Comparison of ENCODE assay signal across 21 mouse cellular contexts in the genomic region with DNA sequence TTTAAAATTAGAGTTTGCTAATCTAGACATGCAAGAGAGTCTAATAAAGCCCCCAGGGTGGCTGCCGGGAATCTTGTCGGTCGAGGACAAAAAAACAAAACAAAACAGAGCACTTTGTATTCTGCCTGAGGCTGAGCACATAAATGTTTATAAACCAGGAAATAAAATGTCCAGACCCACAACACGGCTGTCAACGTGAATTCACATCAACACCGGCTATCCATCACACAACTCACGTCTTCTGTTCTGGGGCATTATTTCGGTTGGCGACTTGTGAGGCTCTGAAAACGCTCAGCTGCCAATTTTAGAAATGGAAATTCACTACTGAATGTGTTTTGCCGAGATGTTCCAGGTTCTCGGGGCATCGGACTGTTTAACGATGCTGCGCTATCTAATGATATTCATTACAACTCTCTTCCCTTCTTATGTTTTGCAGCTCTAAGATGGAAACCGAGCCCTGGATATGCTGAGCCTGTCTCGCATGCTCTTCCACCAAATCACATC.
A peak's percentile ranks its signal among the peaks of the same experiment; 100 is the strongest.
DNase-seq lines count a peak whose midpoint lies in the region; ATAC-seq and TF ChIP-seq lines count a peak whose summit lies in the region.
"Had no signal": no experiment of that assay in that cellular context is flagged by ENCODE, and none has a peak within 500 bp of the region (broad histone marks: within the 10 kb centered on the region; RNA-seq: fewer than 3 reads in every experiment).

No protein-coding gene starts in this region.

- no peak overlapping the region for H3K9ac ChIP-seq in forebrain, embryonic 12.5 days
- no peak overlapping the region for H3K9ac ChIP-seq in forebrain, embryonic 13.5 days
- H3K9ac ChIP-seq in midbrain, embryonic 12.5 days (replicated peaks) = no peak overlapping the region
- H3K9ac ChIP-seq in midbrain, embryonic 16.5 days (ENCODE audit: low read depth, low read length) = no peak overlapping the region
- H3K9ac ChIP-seq: heart, embryonic 13.5 days; intestine, embryonic 15.5 days; liver, postnatal 0 days had no signal

- no peaks in the 10 kb centered on the region for H3K27me3 ChIP-seq in forebrain, embryonic 12.5 days
- no peaks in the 10 kb centered on the region for H3K27me3 ChIP-seq in forebrain, embryonic 13.5 days
- H3K27me3 ChIP-seq in midbrain, embryonic 12.5 days = no peaks in the 10 kb centered on the region
- no peaks in the 10 kb centered on the region for H3K27me3 ChIP-seq in midbrain, embryonic 10.5 days (ENCODE audit: low read depth, poor library complexity, severe bottlenecking)
- H3K27me3 ChIP-seq in midbrain, embryonic 16.5 days (ENCODE audit: control insufficient read depth, insufficient read depth, low read depth, low read length) = no peaks in the 10 kb centered on the region
- H3K27me3 ChIP-seq: heart, embryonic 13.5 days; intestine, embryonic 15.5 days had no signal

- H3K36me3 ChIP-seq in forebrain, embryonic 12.5 days (replicated peaks) = no peaks in the 10 kb centered on the region; the same call in 1 of the 2 replicates
- H3K36me3 ChIP-seq in forebrain, embryonic 13.5 days (ENCODE audit: poor library complexity, severe bottlenecking) = peaks cover 14% of the 10 kb centered on the region; the same call in 1 of the 2 replicates
- peaks cover 9% of the 10 kb centered on the region for H3K36me3 ChIP-seq in midbrain, embryonic 12.5 days
- peaks cover 56% of the 10 kb centered on the region for H3K36me3 ChIP-seq in midbrain, embryonic 10.5 days
- H3K36me3 ChIP-seq in midbrain, embryonic 16.5 days (ENCODE audit: control insufficient read depth, insufficient read depth, low read length) = no peaks in the 10 kb centered on the region; the same call in 1 of the 2 replicates

- H3K4me2 ChIP-seq in forebrain, embryonic 12.5 days = no peak overlapping the region
- H3K4me2 ChIP-seq in forebrain, embryonic 13.5 days = no peak overlapping the region
- H3K4me2 ChIP-seq in midbrain, embryonic 12.5 days (replicated peaks) = no peak overlapping the region
- no peak overlapping the region for H3K4me2 ChIP-seq in midbrain, embryonic 16.5 days (ENCODE audit: low read length)
- H3K4me2 ChIP-seq: heart, embryonic 13.5 days; intestine, embryonic 15.5 days had no signal

- H3K27ac ChIP-seq in forebrain, embryonic 12.5 days = peak overlapping the region; percentile 26; the same call in 1 of the 2 replicates
- no peak overlapping the region for H3K27ac ChIP-seq in forebrain, embryonic 13.5 days
- peak overlapping the region; percentile 30; the same call in 1 of the 2 replicates for H3K27ac ChIP-seq in midbrain, embryonic 12.5 days (replicated peaks)
- no peak overlapping the region for H3K27ac ChIP-seq in midbrain, embryonic 10.5 days (replicated peaks)
- 0 out of 2 replicates have a peak overlapping the region, but pooled peaks have one; percentile 6 for H3K27ac ChIP-seq in midbrain, embryonic 16.5 days (ENCODE audit: low read length)
- H3K27ac ChIP-seq: embryonic facial prominence, embryonic 10.5 days; heart, embryonic 13.5 days; intestine, embryonic 15.5 days; left cerebral cortex, adult 2 months; limb, embryonic 10.5 days had no signal

- no peak for TF ChIP-seq CTCF in brain, embryonic 14.5 days (IDR thresholded peaks at IDR 0.05; ENCODE audit: borderline replicate concordance, extremely low read depth, insufficient read depth, insufficient read length)

- 0 out of 2 replicates have a peak, but pooled peaks cover 9% of the 10 kb centered on the region for H3K4me1 ChIP-seq in forebrain, embryonic 12.5 days
- 0 out of 2 replicates have a peak, but pooled peaks cover 6% of the 10 kb centered on the region for H3K4me1 ChIP-seq in forebrain, embryonic 13.5 days
- peaks cover 2% of the 10 kb centered on the region; the same call in 1 of the 2 replicates for H3K4me1 ChIP-seq in midbrain, embryonic 12.5 days
- no peaks in the 10 kb centered on the region for H3K4me1 ChIP-seq in midbrain, embryonic 10.5 days
- H3K4me1 ChIP-seq in midbrain, embryonic 16.5 days (ENCODE audit: control insufficient read depth, insufficient read depth, low read length) = peaks cover 6% of the 10 kb centered on the region
- H3K4me1 ChIP-seq: intestine, embryonic 15.5 days had no signal

- DNase-seq in midbrain, embryonic 10.5 days (ENCODE audit: low spot score) = no peak
- DNase-seq in brain, embryonic 14.5 days (ENCODE audit: low read depth) = peak; percentile 72
- DNase-seq in left cerebral cortex, adult 9 months (ENCODE audit: low spot score in 2 of 2) = no peak
- DNase-seq: B cell, adult 2 months; gastrocnemius, postnatal 10 days; heart, postnatal 36 days; kidney, adult 9 months; kidney, postnatal 25 days; layer of hippocampus, adult 9-11 months; liver, postnatal 0 days; lung, postnatal 10 days; thymus, adult 2 months had no signal

- ATAC-seq in forebrain, embryonic 12.5 days (ENCODE audit: low FRiP score) = no peak
- ATAC-seq in forebrain, embryonic 13.5 days = no peak
- no peak for ATAC-seq in midbrain, embryonic 12.5 days (ENCODE audit: low FRiP score, low read depth)
- ATAC-seq in midbrain, embryonic 16.5 days = no peak
- ATAC-seq: intestine, embryonic 15.5 days; liver, postnatal 0 days had no signal

- H3K9me3 ChIP-seq in forebrain, embryonic 12.5 days = no peaks in the 10 kb centered on the region
- no peaks in the 10 kb centered on the region for H3K9me3 ChIP-seq in forebrain, embryonic 13.5 days (replicated peaks)
- H3K9me3 ChIP-seq in midbrain, embryonic 12.5 days = no peaks in the 10 kb centered on the region
- H3K9me3 ChIP-seq in midbrain, embryonic 10.5 days (replicated peaks) = no peaks in the 10 kb centered on the region
- H3K9me3 ChIP-seq in midbrain, embryonic 16.5 days (replicated peaks; ENCODE audit: control insufficient read depth, low read length, poor library complexity, severe bottlenecking) = no peaks in the 10 kb centered on the region
- H3K9me3 ChIP-seq: embryonic facial prominence, embryonic 10.5 days; heart, embryonic 13.5 days; intestine, embryonic 15.5 days; limb, embryonic 10.5 days had no signal

- no peak overlapping the region for H3K4me3 ChIP-seq in forebrain, embryonic 12.5 days (replicated peaks)
- no peak overlapping the region for H3K4me3 ChIP-seq in forebrain, embryonic 13.5 days
- no peak overlapping the region for H3K4me3 ChIP-seq in midbrain, embryonic 12.5 days
- H3K4me3 ChIP-seq in midbrain, embryonic 10.5 days = no peak overlapping the region
- H3K4me3 ChIP-seq in midbrain, embryonic 16.5 days (ENCODE audit: low read depth, low read length) = no peak overlapping the region
- H3K4me3 ChIP-seq: embryonic facial prominence, embryonic 10.5 days; heart, embryonic 13.5 days; intestine, embryonic 15.5 days; left cerebral cortex, adult 2 months; limb, embryonic 10.5 days had no signal

- WGBS in forebrain, embryonic 12.5 days = 65% methylated on average over 17 of the region's 17 CpGs
- WGBS in forebrain, embryonic 13.5 days = 39% methylated on average over 17 of the region's 17 CpGs
- 74% methylated on average over 17 of the region's 17 CpGs for WGBS in midbrain, embryonic 12.5 days
- WGBS in midbrain, embryonic 10.5 days = 92% methylated on average over 17 of the region's 17 CpGs
- WGBS in midbrain, embryonic 16.5 days = 35% methylated on average over 17 of the region's 17 CpGs

- TF ChIP-seq POLR2A in brain, embryonic 14.5 days (IDR thresholded peaks at IDR 0.05; ENCODE audit: borderline replicate concordance, extremely low read depth, insufficient read depth, insufficient read length, poor library complexity, severe bottlenecking) = no peak

Comparison
In these comparisons a context has a peak if more than half of its experiments do, and no peak if none do; other contexts are left out.
1. H3K27ac ChIP-seq: peak in forebrain, embryonic 12.5 days (single experiment), midbrain, embryonic 12.5 days (single experiment) and midbrain, embryonic 16.5 days (single experiment); none in forebrain, embryonic 13.5 days (single experiment) and midbrain, embryonic 10.5 days (single experiment).